Mouse (Mus musculus) liver, embryonic 12.5 days (tissue): ENCODE results near the gene Zfp750. TPM values are rescaled to one million over a fixed set of nuclear protein-coding genes. Genes with fewer than 3 reads are reported as not detected.

Experiments
- ATAC-seq: fragments of 200-750 bp; cut with Nextera tagmentation; 2 replicates; pipeline ENCODE4 v1.8.0; 2017; ENCODE audit warnings: moderate number of reproducible peaks, mild to moderate bottlenecking, moderate library complexity
- H3K27ac ChIP-seq: fragments of 300-500 bp; sonication (generic); 2 replicates; pipeline ENCODE4 v1.5.1; 2016; ENCODE audit warnings: mild to moderate bottlenecking
- H3K27me3 ChIP-seq: fragments of 300-500 bp; sonication (generic); replicated peaks from 2 replicates; pipeline ENCODE4 v1.6.1; 2016; ENCODE audit warnings: mild to moderate bottlenecking, moderate library complexity
- H3K36me3 ChIP-seq: fragments of 300-500 bp; sonication (generic); 2 replicates; pipeline ENCODE4 v1.6.1; 2016; ENCODE audit warnings: mild to moderate bottlenecking, moderate library complexity
- H3K4me1 ChIP-seq: fragments of 300-500 bp; sonication (generic); 2 replicates; pipeline ENCODE4 v1.6.1; 2016
- H3K4me2 ChIP-seq: fragments of 300-500 bp; sonication (generic); 2 replicates; pipeline ENCODE4 v1.6.1; 2016; ENCODE audit warnings: mild to moderate bottlenecking, moderate library complexity
- H3K4me3 ChIP-seq: fragments of 300-500 bp; sonication (generic); 2 replicates; pipeline ENCODE4 v1.5.1; 2016; ENCODE audit warnings: mild to moderate bottlenecking, moderate library complexity
- H3K9ac ChIP-seq: fragments of 300-500 bp; sonication (generic); 2 replicates; pipeline ENCODE4 v1.6.1; 2016; ENCODE audit warnings: mild to moderate bottlenecking, moderate library complexity
- H3K9me3 ChIP-seq: fragments of 300-500 bp; sonication (generic); replicated peaks from 2 replicates; pipeline ENCODE4 v1.6.1; 2016; ENCODE audit warnings: mild to moderate bottlenecking, moderate library complexity
- WGBS: fragments of 180-500 bp; shearing (Covaris S2); methylation state at CpG from one replicate; pipeline ENCODE4 v1.1.7; 2016; ENCODE audit not compliant: insufficient replicate concordance; 5-methylcytosine and 5-hydroxymethylcytosine counted together
- polyA plus RNA-seq: library from polyadenylated mRNA; unstranded; fragments of >200 nt; fragmentation: Nextera tagmentation; extraction: Ambion mirVana; gene quantifications from 2 replicates; pipeline ENCODE4 v1.2.1, GENCODE M21; 2016

Gene Zfp750
- polyA plus RNA-seq, 1 experiment from 2014 or later = 0.35 TPM

GRCm38 (mm10) chr11:121502000-121502860 is 16.9 kb downstream of the Zfp750 start:
- no peak for ATAC-seq
- H3K27ac ChIP-seq = no peak overlapping the region
- peaks cover 15% of the 10 kb centered on the region; the same call in 1 of the 2 replicates for H3K4me1 ChIP-seq
- no peaks in the 10 kb centered on the region for H3K9me3 ChIP-seq
- H3K36me3 ChIP-seq = peaks cover 78% of the 10 kb centered on the region
- H3K9ac ChIP-seq = no peak overlapping the region
- no peak overlapping the region for H3K4me2 ChIP-seq
- H3K4me3 ChIP-seq = no peak overlapping the region
- H3K27me3 ChIP-seq = no peaks in the 10 kb centered on the region
- WGBS = 67% methylated on average over 4 of the region's 4 CpGs

- no peak for ATAC-seq
- Histone ChIP-seq H3K4me3 (no peak overlapping the region), H3K4me1 (peaks cover 15% of the 10 kb centered on the region; the same call in 1 of the 2 replicates), H3K4me2 (no peak overlapping the region), H3K36me3 (peaks cover 85% of the 10 kb centered on the region), H3K9me3 (no peaks in the 10 kb centered on the region), H3K27ac (no peak overlapping the region), H3K27me3 (no peaks in the 10 kb centered on the region), H3K9ac (no peak overlapping the region)
- WGBS = 64% methylated on average over 4 of the region's 4 CpGs
Measured at GRCm38 (mm10) chr11:121501525-121501924, 17.6 kb downstream of the Zfp750 start.

GRCm38 (mm10) chr11:121500595-121500994 is 18.5 kb downstream of the Zfp750 start:
- H3K9ac ChIP-seq = no peak overlapping the region
- H3K9me3 ChIP-seq = no peaks in the 10 kb centered on the region
- no peak for ATAC-seq
- H3K36me3 ChIP-seq = peaks cover 83% of the 10 kb centered on the region
- H3K4me3 ChIP-seq = no peak overlapping the region
- peaks cover 15% of the 10 kb centered on the region; the same call in 1 of the 2 replicates for H3K4me1 ChIP-seq
- H3K4me2 ChIP-seq = no peak overlapping the region
- H3K27me3 ChIP-seq = no peaks in the 10 kb centered on the region
- no peak overlapping the region for H3K27ac ChIP-seq

- Histone ChIP-seq H3K9ac (no peak overlapping the region), H3K4me2 (no peak overlapping the region), H3K4me1 (0 out of 2 replicates have a peak, but pooled peaks cover 3% of the 10 kb centered on the region), H3K27ac (no peak overlapping the region), H3K27me3 (no peaks in the 10 kb centered on the region), H3K36me3 (peaks cover 35% of the 10 kb centered on the region), H3K9me3 (no peaks in the 10 kb centered on the region), H3K4me3 (no peak overlapping the region)
- ATAC-seq = no peak
Measured at GRCm38 (mm10) chr11:121490651-121491050, 28.5 kb downstream of the Zfp750 start.

GRCm38 (mm10) chr11:121485882-121486281 is 33.3 kb downstream of the Zfp750 start:
- Histone ChIP-seq H3K4me1 (peaks cover 11% of the 10 kb centered on the region; the same call in 1 of the 2 replicates), H3K9ac (no peak overlapping the region), H3K4me2 (no peak overlapping the region), H3K4me3 (no peak overlapping the region), H3K27me3 (no peaks in the 10 kb centered on the region), H3K9me3 (no peaks in the 10 kb centered on the region), H3K36me3 (peaks cover 27% of the 10 kb centered on the region), H3K27ac (no peak overlapping the region)
- ATAC-seq = no peak
- 61% methylated on average over 9 of the region's 9 CpGs for WGBS

GRCm38 (mm10) chr11:121481129-121481528 is 38.0 kb downstream of the Zfp750 start:
- no peak overlapping the region for H3K4me3 ChIP-seq
- 82% methylated on average over 2 of the region's 2 CpGs for WGBS
- H3K4me1 ChIP-seq = peaks cover 12% of the 10 kb centered on the region
- H3K4me2 ChIP-seq = no peak overlapping the region
- H3K9me3 ChIP-seq = no peaks in the 10 kb centered on the region
- H3K9ac ChIP-seq = no peak overlapping the region
- peaks cover 61% of the 10 kb centered on the region for H3K36me3 ChIP-seq
- 0 out of 2 replicates have a peak, but pooled peaks have one; percentile 16 for ATAC-seq
- no peaks in the 10 kb centered on the region for H3K27me3 ChIP-seq
- H3K27ac ChIP-seq = no peak overlapping the region

- no peaks in the 10 kb centered on the region for H3K9me3 ChIP-seq
- no peak overlapping the region for H3K4me2 ChIP-seq
- no peak for ATAC-seq
- peaks cover 12% of the 10 kb centered on the region for H3K4me1 ChIP-seq
- peaks cover 71% of the 10 kb centered on the region for H3K36me3 ChIP-seq
- no peak overlapping the region for H3K27ac ChIP-seq
- 84% methylated on average over 15 of the region's 15 CpGs for WGBS
- H3K27me3 ChIP-seq = no peaks in the 10 kb centered on the region
- H3K4me3 ChIP-seq = no peak overlapping the region
- no peak overlapping the region for H3K9ac ChIP-seq
Measured at GRCm38 (mm10) chr11:121479476-121480203, 39.5 kb downstream of the Zfp750 start.

- WGBS = 31% methylated on average over 9 of the region's 9 CpGs
- peaks cover 63% of the 10 kb centered on the region for H3K36me3 ChIP-seq
- no peak for ATAC-seq
- no peak overlapping the region for H3K9ac ChIP-seq
- H3K9me3 ChIP-seq = no peaks in the 10 kb centered on the region
- H3K27me3 ChIP-seq = no peaks in the 10 kb centered on the region
- peaks cover 4% of the 10 kb centered on the region; the same call in 1 of the 2 replicates for H3K4me1 ChIP-seq
- H3K27ac ChIP-seq = no peak overlapping the region
- H3K4me3 ChIP-seq = no peak overlapping the region
- no peak overlapping the region for H3K4me2 ChIP-seq
Measured at GRCm38 (mm10) chr11:121475699-121476415, 43.3 kb downstream of the Zfp750 start.

- no peak overlapping the region for H3K4me2 ChIP-seq
- ATAC-seq = no peak
- peaks cover 65% of the 10 kb centered on the region for H3K36me3 ChIP-seq
- H3K9ac ChIP-seq = no peak overlapping the region
- no peaks in the 10 kb centered on the region for H3K9me3 ChIP-seq
- H3K4me3 ChIP-seq = no peak overlapping the region
- H3K4me1 ChIP-seq = peaks cover 3% of the 10 kb centered on the region; the same call in 1 of the 2 replicates
- H3K27me3 ChIP-seq = no peaks in the 10 kb centered on the region
- H3K27ac ChIP-seq = peak overlapping the region; percentile 55; the same call in 1 of the 2 replicates
- whole genome bisulfite sequencing = 65% methylated on average over 3 of the region's 3 CpGs
Measured at GRCm38 (mm10) chr11:121474831-121475230, 44.3 kb downstream of the Zfp750 start.

- H3K4me2 ChIP-seq = no peak overlapping the region
- no peak overlapping the region for H3K4me3 ChIP-seq
- 88% methylated on average over 6 of the region's 6 CpGs for WGBS
- H3K36me3 ChIP-seq = peaks cover 70% of the 10 kb centered on the region
- no peak overlapping the region for H3K27ac ChIP-seq
- ATAC-seq = no peak
- no peaks in the 10 kb centered on the region for H3K9me3 ChIP-seq
- H3K9ac ChIP-seq = no peak overlapping the region
- no peaks in the 10 kb centered on the region for H3K27me3 ChIP-seq
- H3K4me1 ChIP-seq = no peaks in the 10 kb centered on the region
Measured at GRCm38 (mm10) chr11:121467408-121467807, 51.7 kb downstream of the Zfp750 start.
